Mouse (Mus musculus) lung, postnatal 0 days (tissue): ENCODE data around the gene Glyr1.

Source experiments
- CTCF ChIP-seq: IDR thresholded peaks from 2 replicates; pipeline ENCODE4 v1.5.1; 2016; ENCODE audit warnings: antibody characterized with exemption, mild to moderate bottlenecking
- EP300 ChIP-seq: IDR thresholded peaks from 2 replicates; pipeline ENCODE4 v1.6.1; 2016; ENCODE audit warnings: antibody characterized with exemption, mild to moderate bottlenecking, control low read depth

DNA sequence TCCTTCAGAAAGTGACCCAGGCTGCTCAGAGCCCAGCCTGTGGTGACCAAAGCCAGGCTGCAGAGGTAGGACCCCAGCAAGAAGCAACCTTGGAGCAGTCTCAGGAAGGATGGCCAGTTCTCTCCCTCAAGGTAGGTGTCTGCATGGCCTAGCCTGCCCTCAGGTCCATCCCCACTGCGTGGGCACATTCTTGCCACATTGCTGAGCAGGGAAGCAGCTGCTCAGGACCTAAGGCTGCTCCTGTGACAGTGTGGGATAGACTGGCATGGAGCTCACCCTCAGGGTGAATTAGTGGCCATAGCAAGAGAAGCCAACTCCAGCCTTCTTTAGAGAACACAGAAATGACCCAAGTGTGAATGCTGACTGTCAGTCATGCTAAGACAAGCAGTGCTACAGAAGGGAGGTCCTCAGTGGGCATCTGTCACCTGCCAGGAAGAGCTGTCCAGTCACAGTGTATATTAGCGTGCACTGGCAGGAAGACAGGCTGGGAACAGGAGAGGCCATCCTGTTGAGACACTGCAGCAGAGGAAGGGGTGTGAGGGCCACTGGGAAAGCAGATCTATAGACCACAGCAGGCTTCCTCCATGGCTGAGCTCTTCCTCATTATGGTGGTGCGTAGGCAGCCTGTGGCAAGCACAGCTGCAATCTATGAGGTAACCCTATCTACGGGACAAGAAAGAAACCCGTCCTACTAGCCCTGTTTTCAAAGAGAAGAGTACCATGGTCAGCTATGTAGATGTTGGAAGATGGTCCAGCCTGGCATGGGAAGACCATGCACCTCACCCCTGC, 80.4 kb downstream of the Glyr1 start:
- TF ChIP-seq CTCF (no peak), EP300 (0 out of 2 replicates have a peak, but pooled peaks have one; percentile 22)
